20 mouse cellular contexts compared by ENCODE assay signal in the genomic region with DNA sequence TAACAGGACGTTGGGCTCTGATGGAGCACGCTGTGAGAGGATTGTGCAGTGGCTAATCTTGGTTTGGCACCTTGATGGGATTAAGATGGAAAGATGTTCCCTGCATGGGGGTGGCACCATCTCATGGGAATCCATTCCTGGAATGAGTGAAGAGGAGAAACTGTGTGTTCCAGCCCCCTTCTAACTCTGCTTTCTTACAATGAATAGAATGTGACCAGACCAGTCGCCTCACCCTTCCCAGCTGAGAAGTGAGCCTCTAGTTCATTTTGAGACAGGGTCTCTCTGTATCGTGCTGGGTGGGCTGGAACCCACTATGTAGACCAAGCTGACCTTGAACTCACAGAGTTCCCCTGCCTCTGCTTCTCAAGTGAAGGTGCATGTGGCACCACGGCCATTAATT. TPM values are rescaled to one million over a fixed set of nuclear protein-coding genes. Genes with fewer than 3 reads are reported as not detected.
DNase-seq lines count a peak whose midpoint lies in the region; TF ChIP-seq lines count a peak whose summit lies in the region.
"Had no signal": no experiment of that assay in that cellular context is flagged by ENCODE, and none has a peak within 500 bp of the region (broad histone marks: within the 10 kb centered on the region; RNA-seq: fewer than 3 reads in every experiment).

No protein-coding gene starts in this region.

- H3K36me3 ChIP-seq in kidney, adult 2 months (ENCODE audit: control insufficient read depth, insufficient read depth, low read length) = no peaks in the 10 kb centered on the region
- no peaks in the 10 kb centered on the region for H3K36me3 ChIP-seq in macrophage (ENCODE audit: inconsistent target)
- H3K36me3 ChIP-seq: embryonic facial prominence, embryonic 12.5 days; hindbrain, embryonic 10.5 days; hindbrain, embryonic 13.5 days had no signal

- no peak for TF ChIP-seq POLR2A in kidney, adult 2 months (IDR thresholded peaks at IDR 0.05; ENCODE audit: low read depth, low read length)

- H3K4me1 ChIP-seq in kidney, adult 2 months (ENCODE audit: control insufficient read depth, insufficient read depth, low read length) = peaks cover 20% of the 10 kb centered on the region

- TF ChIP-seq CTCF in kidney, adult 2 months (conservative IDR thresholded peaks at IDR 0.05; ENCODE audit: insufficient read depth, insufficient read length, low read depth, low read length) = no peak

- peak; percentile 84 for DNase-seq in heart, adult 11 months
- DNase-seq in heart, adult 9 months (ENCODE audit: low spot score in 2 of 2) = no peak
- DNase-seq in kidney, adult 2 months = no peak
- DNase-seq in kidney, adult 11 months = no peak
- no peak for DNase-seq in layer of hippocampus, postnatal 10 days (ENCODE audit: low spot score in 2 of 2)
- DNase-seq: cerebellum, adult 11-12 months; cerebellum, adult 8-10 months; cerebellum, postnatal 10 days; cerebellum, postnatal 36 days; forebrain, postnatal 0 days; gastrocnemius, adult 2 months; gastrocnemius, postnatal 14 days; heart, adult 18-20 months; heart, postnatal 36 days had no signal

- 88% methylated on average over 5 of the region's 5 CpGs for WGBS in kidney, adult 2 months
- 100% methylated on average over 5 of the region's 5 CpGs for WGBS in macrophage (ENCODE audit: missing documents)

- H3K27ac ChIP-seq in kidney, adult 2 months (ENCODE audit: insufficient read depth, low read depth, low read length) = peak overlapping the region; percentile 5; the same call in 1 of the 2 replicates
- H3K27ac ChIP-seq in macrophage = peak overlapping the region; percentile 85; the same call in 1 of the 2 replicates
- H3K27ac ChIP-seq: embryonic facial prominence, embryonic 12.5 days; forebrain, embryonic 13.5 days; hindbrain, embryonic 13.5 days had no signal

- H3K79me2 ChIP-seq in macrophage (ENCODE audit: inconsistent target) = peaks cover 10% of the 10 kb centered on the region; the same call in 1 of the 2 replicates

- no peak overlapping the region for H3K4me3 ChIP-seq in kidney, adult 2 months (ENCODE audit: insufficient read depth, low read depth, low read length)
- no peak overlapping the region for H3K4me3 ChIP-seq in macrophage (ENCODE audit: inconsistent target)
- H3K4me3 ChIP-seq: embryonic facial prominence, embryonic 12.5 days; erythroblast, embryonic 14.5 days; forebrain, embryonic 13.5 days; hindbrain, embryonic 10.5 days; hindbrain, embryonic 13.5 days had no signal

- no peaks in the 10 kb centered on the region for H3K27me3 ChIP-seq in kidney, adult 2 months (replicated peaks; ENCODE audit: control insufficient read depth, insufficient read depth, low read length)
- H3K27me3 ChIP-seq: embryonic facial prominence, embryonic 12.5 days; forebrain, embryonic 13.5 days had no signal

RNA-seq across cellular contexts. Expression of gene Ccnl1, which starts 31.6 kb away (rescaled TPM):
- 20.8 and 25.6 TPM in 2 replicates for polyA plus RNA-seq in kidney, adult 2 months (2012; rRNA removed)
- total RNA-seq in macrophage (2018; cell fraction: chromatin; rRNA removed) = 1,000 to 10,000 TPM in 21 of 26 experiments, 100 to 1,000 TPM in 5; 862 to 4,016 (median 1,637) TPM
- 100 to 1,000 TPM in 3 of 26 experiments, 10 to 100 TPM in 23; 25.5 to 128 (median 65.5) TPM for total RNA-seq in macrophage (2018; cell fraction: cytosol; rRNA removed)
- 1,000 to 10,000 TPM in 12 of 26 experiments, 100 to 1,000 TPM in 14; 362 to 2,858 (median 990) TPM for total RNA-seq in macrophage (2018; cell fraction: nucleus; rRNA removed)
- 45.8 to 98.1 TPM (median 64.9 TPM) in 3 replicates for polyA plus RNA-seq in macrophage (2018)
- total RNA-seq in layer of hippocampus, postnatal 10 days (2021) = 10 to 100 TPM; 56.7 to 61.8 TPM
